Mouse (Mus musculus): ENCODE measurements at regions not wholly inside any gene's neighbourhood (a gene's known extent, or its start where the extent isn't known, plus 50 kb on each side); places are given as distances from the start of the nearest gene placed in this dataset.

- TF ChIP-seq CTCF (IDR thresholded peaks at IDR 0.05; ENCODE audit: low read depth, low read length), result no peak
- TF ChIP-seq EP300 (IDR thresholded peaks at IDR 0.05; ENCODE audit: insufficient read depth, low read depth, low read length), result no peak
- no peak for TF ChIP-seq POLR2A (IDR thresholded peaks at IDR 0.05; ENCODE audit: insufficient read depth, low read length)
Measured at GRCm38 (mm10) chr7:115319504-115319903, 576.0 kb downstream of the Insc start.

Measured in ES-Bruce4 (cell line).